Mouse (Mus musculus) G1E-ER4 (cell line): ENCODE data around the gene Golt1a. TPM values are rescaled to one million over a fixed set of nuclear protein-coding genes. Genes with fewer than 3 reads are reported as not detected.

Source experiments
- GATA1 ChIP-seq: IDR thresholded peaks from one replicate; pipeline ENCODE4 v1.8.0; 2012; ENCODE audit warnings: low read length, inconsistent platforms
- polyA plus RNA-seq: library from polyadenylated mRNA; stranded (reverse); fragments of >175 nt; gene quantifications from 2 replicates; pipeline ENCODE4 v1.2.3, GENCODE M21; 2012

Gene Golt1a
- polyA plus RNA-seq, 1 experiment = not detected

GRCm38 (mm10) chr1:133361006-133361405 is 51.4 kb downstream of the Golt1a start:
- TF ChIP-seq GATA1 = no peak

GRCm38 (mm10) chr1:133362103-133362502 is 52.5 kb downstream of the Golt1a start:
- TF ChIP-seq GATA1 = no peak

GRCm38 (mm10) chr1:133363276-133364021 is 53.8 kb downstream of the Golt1a start, which contains the start of gene Etnk2:
Gene Etnk2, plus strand, starts transcription at chr1:133363572.
- TF ChIP-seq GATA1 = no peak

- no peak for TF ChIP-seq GATA1
Measured at GRCm38 (mm10) chr1:133364022-133364630, 54.5 kb downstream of the Golt1a start.

- TF ChIP-seq GATA1 = no peak
Measured at GRCm38 (mm10) chr1:133364890-133365289, 55.3 kb downstream of the Golt1a start.

GRCm38 (mm10) chr1:133366951-133367605 is 57.5 kb downstream of the Golt1a start:
- no peak for TF ChIP-seq GATA1

- no peak for TF ChIP-seq GATA1
Measured at GRCm38 (mm10) chr1:133367606-133368488, 58.2 kb downstream of the Golt1a start.

GRCm38 (mm10) chr1:133368644-133369043 is 59.0 kb downstream of the Golt1a start:
- TF ChIP-seq GATA1 = no peak

- TF ChIP-seq GATA1 = no peak
Measured at GRCm38 (mm10) chr1:133370352-133370751, 60.8 kb downstream of the Golt1a start.

- no peak for TF ChIP-seq GATA1
Measured at GRCm38 (mm10) chr1:133371431-133371830, 61.8 kb downstream of the Golt1a start.

GRCm38 (mm10) chr1:133372113-133372512 is 62.5 kb downstream of the Golt1a start:
- no peak for TF ChIP-seq GATA1

Other genes with a start within 250 kb of the Golt1a start
- gene Ppp1r15b, start 178.7 kb upstream of the Golt1a start, polyA plus RNA-seq = 40.0 and 44.4 TPM in 2 replicates
- gene Plekha6, start 145.6 kb upstream of the Golt1a start, polyA plus RNA-seq = 0.46 and 0.54 TPM in 2 replicates
- not detected in 2 replicates for gene Kiss1, start 12.1 kb downstream of the Golt1a start, polyA plus RNA-seq
- gene Ren1, start 40.7 kb downstream of the Golt1a start, polyA plus RNA-seq = not detected in 2 replicates
- gene Etnk2, start 53.8 kb downstream of the Golt1a start, polyA plus RNA-seq = not detected in 2 replicates
- gene Sox13, start 114.6 kb downstream of the Golt1a start, polyA plus RNA-seq = 0.02 and 0.08 TPM in 2 replicates